Mouse (Mus musculus) heart, embryonic 15.5 days (tissue): ENCODE data around the gene Eea1. TPM values are rescaled to one million over a fixed set of nuclear protein-coding genes. Genes with fewer than 3 reads are reported as not detected.

Source experiments
- ATAC-seq: fragments of 200-750 bp; cut with Nextera tagmentation; replicated peaks from 2 replicates; pipeline ENCODE4 v1.8.0; 2017; ENCODE audit warnings: low read depth, moderate TSS enrichment; ENCODE audit not compliant: insufficient number of reproducible peaks, insufficient read depth, low FRiP score
- H3K27ac ChIP-seq: fragments of 300-500 bp; sonication (generic); 2 replicates; pipeline ENCODE4 v1.5.1; 2015; ENCODE audit warnings: mild to moderate bottlenecking, inconsistent platforms
- H3K27me3 ChIP-seq: fragments of 300-500 bp; sonication (generic); 2 replicates; pipeline ENCODE4 v1.6.1; 2015; ENCODE audit warnings: inconsistent platforms
- H3K36me3 ChIP-seq: fragments of 300-500 bp; sonication (generic); 2 replicates; pipeline ENCODE4 v1.6.1; 2015; ENCODE audit warnings: mild to moderate bottlenecking, inconsistent platforms
- H3K4me1 ChIP-seq: fragments of 300-500 bp; sonication (generic); replicated peaks from 2 replicates; pipeline ENCODE4 v1.6.1; 2015; ENCODE audit warnings: inconsistent platforms
- H3K4me2 ChIP-seq: fragments of 300-500 bp; sonication (generic); 2 replicates; pipeline ENCODE4 v1.6.1; 2015; ENCODE audit warnings: inconsistent platforms, mild to moderate bottlenecking, moderate library complexity
- H3K4me3 ChIP-seq: fragments of 300-500 bp; sonication (generic); 2 replicates; pipeline ENCODE4 v1.5.1; 2015; ENCODE audit warnings: mild to moderate bottlenecking, inconsistent platforms
- H3K9ac ChIP-seq: fragments of 300-500 bp; sonication (generic); 2 replicates; pipeline ENCODE4 v1.6.1; 2015; ENCODE audit warnings: mild to moderate bottlenecking, inconsistent platforms
- H3K9me3 ChIP-seq: fragments of 300-500 bp; sonication (generic); replicated peaks from 2 replicates; pipeline ENCODE4 v1.6.1; 2016; ENCODE audit warnings: inconsistent platforms
- WGBS: fragments of 180-500 bp; shearing (Covaris S2); methylation state at CpG from one replicate; pipeline ENCODE4 v1.1.7; 2015; ENCODE audit warnings: mixed read lengths; 5-methylcytosine and 5-hydroxymethylcytosine counted together
- polyA plus RNA-seq: library from polyadenylated mRNA; unstranded; fragments of >200 nt; fragmentation: Nextera tagmentation; extraction: Ambion mirVana; gene quantifications from 2 replicates; pipeline ENCODE4 v1.2.1, GENCODE M21; 2015

The Eea1 gene
- polyA plus RNA-seq = 17.4 and 18.4 TPM in 2 replicates

- Histone ChIP-seq H3K27ac (peak within 1 kb of the TSS; percentile 98), H3K4me1 (peaks cover 14% of the 10 kb centered on the region), H3K9me3 (no peaks in the 10 kb centered on the region), H3K9ac (peak within 1 kb of the TSS; percentile 90), H3K27me3 (no peaks in the 10 kb centered on the region), H3K4me2 (peak within 1 kb of the TSS; percentile 83), H3K4me3 (peak within 1 kb of the TSS; percentile 96), H3K36me3 (no peaks in the 10 kb centered on the region)
- under 1% methylated on average over 50 of the region's 59 CpGs for WGBS
- peak; percentile 99 for ATAC-seq
Observed at GRCm38 (mm10) chr10:95940046-95940900, at the start of gene Eea1. TSS of gene Eea1 (plus strand) at chr10:95940650.

DNA sequence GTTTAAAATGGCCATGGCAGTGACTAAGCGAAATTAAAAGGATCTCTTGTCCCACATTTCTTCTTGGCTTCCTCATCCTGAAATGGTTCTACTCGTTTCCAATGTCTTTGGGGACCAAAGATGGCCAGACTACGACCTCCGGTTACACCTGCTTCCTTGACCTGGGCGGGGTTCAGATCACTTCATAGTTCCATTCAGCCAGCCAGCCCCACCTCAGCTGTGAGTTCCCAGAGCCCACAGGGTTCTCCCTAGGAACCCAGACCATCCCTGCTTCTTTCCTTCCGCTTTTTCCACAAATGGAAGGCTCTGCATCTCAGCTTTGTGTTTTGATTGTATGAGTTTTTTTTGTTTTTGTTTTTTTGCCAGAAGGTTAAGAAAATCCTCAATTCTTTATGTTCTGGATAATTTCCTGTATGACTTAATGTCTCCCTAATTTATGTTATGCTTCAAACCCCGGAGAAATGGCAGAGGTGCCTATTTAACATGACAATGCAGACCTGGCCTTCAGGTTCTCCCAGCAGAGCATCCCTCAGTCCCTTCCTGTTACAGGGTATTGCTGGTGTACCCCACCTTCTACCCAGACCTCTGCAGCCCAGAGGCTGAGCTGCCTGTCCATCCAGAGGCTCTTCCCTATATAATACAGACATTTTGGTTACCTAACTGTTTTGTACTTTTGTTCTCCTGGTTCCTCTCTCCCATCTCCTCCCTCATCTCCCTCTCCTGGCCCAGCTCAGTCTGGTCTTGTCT is 49.1 kb upstream of the Eea1 start:
- 76% methylated on average over 7 of the region's 7 CpGs for WGBS
- no peaks in the 10 kb centered on the region for H3K36me3 ChIP-seq
- no peak for ATAC-seq

GRCm38 (mm10) chr10:95892132-95892531 is 48.3 kb upstream of the Eea1 start:
- no peak overlapping the region for H3K9ac ChIP-seq
- WGBS = 77% methylated on average over 9 of the region's 9 CpGs
- H3K9me3 ChIP-seq = no peaks in the 10 kb centered on the region
- no peak overlapping the region for H3K4me3 ChIP-seq
- peaks cover 3% of the 10 kb centered on the region for H3K4me1 ChIP-seq
- no peak overlapping the region for H3K27ac ChIP-seq
- H3K4me2 ChIP-seq = no peak overlapping the region
- ATAC-seq = no peak
- H3K36me3 ChIP-seq = no peaks in the 10 kb centered on the region
- no peaks in the 10 kb centered on the region for H3K27me3 ChIP-seq

More for the DNA sequence above, 49.1 kb upstream of the Eea1 start:
- H3K4me3 ChIP-seq = no peak overlapping the region
- no peak overlapping the region for H3K9ac ChIP-seq
- no peak overlapping the region for H3K4me2 ChIP-seq
- H3K9me3 ChIP-seq = no peaks in the 10 kb centered on the region
- H3K4me1 ChIP-seq = peaks cover 3% of the 10 kb centered on the region
- no peaks in the 10 kb centered on the region for H3K27me3 ChIP-seq
- no peak overlapping the region for H3K27ac ChIP-seq

DNA sequence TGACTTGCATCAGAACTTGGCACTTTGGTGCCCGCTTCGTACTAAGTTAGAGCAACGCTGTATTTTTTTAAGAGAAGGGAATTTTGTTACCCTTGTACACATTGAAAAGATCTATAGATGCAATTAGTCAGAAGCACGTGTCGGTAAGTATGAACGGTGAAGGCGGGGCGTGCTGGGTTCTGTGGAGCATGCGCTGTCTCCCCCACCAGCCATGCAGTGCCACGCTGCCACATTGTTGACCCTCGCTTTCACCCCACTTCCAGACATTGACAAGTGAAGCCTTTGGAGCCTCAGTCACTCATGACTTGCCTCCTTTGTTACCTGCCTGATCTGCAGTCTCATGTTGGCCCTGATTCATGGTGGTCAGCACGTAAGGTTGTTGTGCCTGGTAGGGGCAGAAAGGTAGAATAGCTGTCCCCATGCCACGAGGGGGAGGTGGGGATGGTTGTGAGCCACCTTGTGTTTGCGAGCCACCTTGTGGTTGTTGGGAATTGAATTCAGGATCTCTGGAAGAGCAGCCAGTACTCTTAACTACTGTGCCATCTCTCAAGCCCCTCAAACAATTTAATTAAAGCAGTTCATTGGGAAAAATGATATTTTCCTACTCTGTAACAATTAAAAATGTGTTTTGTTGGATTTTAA is 47.0 kb upstream of the Eea1 start:
- H3K36me3 ChIP-seq = no peaks in the 10 kb centered on the region
- peaks cover 3% of the 10 kb centered on the region for H3K4me1 ChIP-seq
- H3K27me3 ChIP-seq = no peaks in the 10 kb centered on the region
- no peaks in the 10 kb centered on the region for H3K9me3 ChIP-seq
- no peak overlapping the region for H3K9ac ChIP-seq
- peak overlapping the region; percentile 65; the same call in 1 of the 2 replicates for H3K4me2 ChIP-seq
- ATAC-seq = no peak
- no peak overlapping the region for H3K4me3 ChIP-seq
- 84% methylated on average over 14 of the region's 14 CpGs for WGBS
- no peak overlapping the region for H3K27ac ChIP-seq

DNA sequence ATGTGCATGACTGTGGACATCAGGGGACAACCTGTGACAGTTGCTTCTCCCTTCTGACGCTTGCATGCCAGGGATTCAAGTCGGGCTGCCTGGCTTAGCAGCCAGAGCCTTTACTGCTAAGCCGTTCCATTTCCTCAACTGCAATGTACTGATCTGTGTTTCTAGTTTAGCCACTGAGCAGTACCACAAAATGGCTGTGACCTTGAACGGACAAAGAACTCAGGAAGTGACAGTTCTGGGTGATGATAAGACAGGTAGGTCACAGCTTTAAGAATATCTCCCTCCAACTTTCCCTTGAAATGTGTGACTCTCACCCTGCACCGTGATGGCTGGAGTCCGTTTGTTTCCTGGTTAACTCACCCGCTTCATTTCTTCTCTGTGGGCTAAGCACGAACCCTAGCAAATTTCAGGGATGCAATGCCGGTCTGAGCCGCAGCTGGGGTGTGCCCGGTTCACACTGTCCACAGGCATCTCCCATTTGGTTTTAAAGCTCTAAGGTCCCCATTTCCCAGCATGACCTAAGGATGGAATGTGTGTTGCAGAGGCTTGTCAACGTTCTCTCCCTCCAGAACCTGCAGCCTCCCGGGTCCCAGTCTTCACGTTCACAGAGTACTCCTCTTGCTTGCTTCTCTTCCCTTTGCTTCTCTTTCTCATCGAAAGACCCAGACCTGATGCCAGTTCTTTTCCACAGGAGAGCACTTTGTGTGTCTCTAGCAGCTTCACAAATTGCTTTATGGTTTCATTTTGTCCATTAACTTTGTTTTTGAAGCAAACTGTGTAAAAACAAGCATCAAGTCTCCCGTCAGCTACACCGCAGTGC is 46.2 kb upstream of the Eea1 start:
- Histone ChIP-seq H3K4me3 (peak overlapping the region; percentile 45), H3K4me2 (peak overlapping the region; percentile 65), H3K9me3 (no peaks in the 10 kb centered on the region), H3K36me3 (no peaks in the 10 kb centered on the region), H3K27ac (peak overlapping the region; percentile 21; the same call in 1 of the 2 replicates), H3K4me1 (peaks cover 3% of the 10 kb centered on the region), H3K27me3 (no peaks in the 10 kb centered on the region), H3K9ac (peak overlapping the region; percentile 40)
- no peak for ATAC-seq
- WGBS = 15% methylated on average over 17 of the region's 17 CpGs

- Histone ChIP-seq H3K4me3 (peak overlapping the region; percentile 45), H3K36me3 (no peaks in the 10 kb centered on the region), H3K27me3 (no peaks in the 10 kb centered on the region), H3K27ac (peak overlapping the region; percentile 21; the same call in 1 of the 2 replicates), H3K4me2 (peak overlapping the region; percentile 65), H3K9me3 (no peaks in the 10 kb centered on the region), H3K9ac (peak overlapping the region; percentile 40), H3K4me1 (peaks cover 3% of the 10 kb centered on the region)
- 33% methylated on average over 10 of the region's 10 CpGs for WGBS
- ATAC-seq = peak; percentile 71
Observed at GRCm38 (mm10) chr10:95894856-95895386, 45.5 kb upstream of the Eea1 start.

DNA sequence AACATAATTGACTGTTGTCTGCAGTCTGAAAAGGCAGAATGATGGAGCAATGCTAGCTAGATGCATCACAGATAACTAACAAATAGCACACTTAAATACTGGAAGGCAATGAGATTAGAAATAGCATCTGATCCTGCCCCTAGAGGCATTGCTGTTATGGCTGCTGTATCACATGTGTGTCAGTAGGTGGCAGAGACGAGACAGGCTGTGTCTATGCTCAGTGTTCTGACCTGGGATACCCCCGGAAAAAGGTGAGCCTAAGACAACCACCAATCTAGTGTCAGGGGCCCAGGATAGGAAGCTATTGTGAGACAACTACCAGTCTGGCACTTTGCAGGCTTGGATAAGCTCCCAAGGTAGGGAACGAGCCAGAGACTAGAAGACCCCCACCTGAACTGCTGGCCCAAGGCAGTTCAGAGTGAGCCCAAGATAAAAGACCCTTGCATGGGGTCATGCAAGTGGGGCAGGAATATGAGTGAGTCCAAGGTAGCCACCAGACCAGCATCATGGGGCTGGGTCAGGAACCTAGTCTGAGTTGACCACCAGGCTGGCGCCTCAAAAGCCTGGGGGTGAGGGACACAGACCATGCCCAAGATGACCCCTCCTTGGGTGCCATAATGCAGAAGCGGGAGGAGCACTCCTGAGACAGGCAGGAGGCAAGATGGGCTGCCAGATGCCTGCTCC is 41.8 kb upstream of the Eea1 start:
- no peaks in the 10 kb centered on the region for H3K9me3 ChIP-seq
- no peak for ATAC-seq
- 59% methylated on average over 5 of the region's 5 CpGs for WGBS

DNA sequence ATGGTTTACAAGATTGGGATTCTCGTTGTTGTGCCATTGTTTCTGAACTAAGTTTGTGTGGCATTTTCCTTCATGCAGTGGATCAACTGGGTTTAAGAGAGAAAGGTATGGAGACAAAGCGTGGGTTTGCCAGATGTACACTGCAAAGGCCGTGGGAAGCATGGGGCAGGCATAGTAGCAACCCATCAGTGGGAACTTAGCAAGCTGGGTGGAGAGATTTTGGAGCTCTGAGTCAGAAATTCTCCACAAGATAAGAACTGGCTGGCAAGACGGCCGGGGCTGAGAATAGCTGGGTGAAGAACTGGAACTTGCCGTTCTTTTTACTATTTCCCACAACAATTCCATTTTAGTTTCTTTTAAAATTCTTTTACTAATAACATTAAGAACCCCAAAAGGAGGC is 35.8 kb upstream of the Eea1 start:
- Histone ChIP-seq H3K4me2 (no peak overlapping the region), H3K27ac (no peak overlapping the region), H3K4me1 (no peaks in the 10 kb centered on the region), H3K27me3 (no peaks in the 10 kb centered on the region), H3K9me3 (no peaks in the 10 kb centered on the region), H3K9ac (no peak overlapping the region), H3K4me3 (no peak overlapping the region), H3K36me3 (no peaks in the 10 kb centered on the region)
- 58% methylated on average over 6 of the region's 6 CpGs for WGBS
- ATAC-seq = no peak

More for the DNA sequence above, 41.8 kb upstream of the Eea1 start:
- peaks cover 3% of the 10 kb centered on the region for H3K4me1 ChIP-seq
- no peak overlapping the region for H3K9ac ChIP-seq
- H3K4me3 ChIP-seq = no peak overlapping the region
- H3K36me3 ChIP-seq = no peaks in the 10 kb centered on the region
- no peaks in the 10 kb centered on the region for H3K27me3 ChIP-seq
- no peak overlapping the region for H3K27ac ChIP-seq
- H3K4me2 ChIP-seq = no peak overlapping the region

- no peaks in the 10 kb centered on the region for H3K9me3 ChIP-seq
- WGBS = 92% methylated on average over 4 of the region's 4 CpGs
- no peaks in the 10 kb centered on the region for H3K36me3 ChIP-seq
- H3K4me3 ChIP-seq = no peak overlapping the region
- no peak overlapping the region for H3K4me2 ChIP-seq
- H3K9ac ChIP-seq = no peak overlapping the region
- no peak for ATAC-seq
- no peaks in the 10 kb centered on the region for H3K4me1 ChIP-seq
- H3K27me3 ChIP-seq = no peaks in the 10 kb centered on the region
- H3K27ac ChIP-seq = no peak overlapping the region
Observed at GRCm38 (mm10) chr10:95909246-95909909, 31.1 kb upstream of the Eea1 start.

GRCm38 (mm10) chr10:95911016-95911415 is 29.4 kb upstream of the Eea1 start:
- no peaks in the 10 kb centered on the region for H3K27me3 ChIP-seq
- no peak overlapping the region for H3K4me2 ChIP-seq
- no peak overlapping the region for H3K4me3 ChIP-seq
- H3K9ac ChIP-seq = no peak overlapping the region
- no peak overlapping the region for H3K27ac ChIP-seq
- no peaks in the 10 kb centered on the region for H3K36me3 ChIP-seq
- ATAC-seq = no peak
- no peaks in the 10 kb centered on the region for H3K4me1 ChIP-seq
- WGBS = 65% methylated on average over 5 of the region's 5 CpGs
- H3K9me3 ChIP-seq = no peaks in the 10 kb centered on the region
